Mouse (Mus musculus) erythroblast, embryonic 14.5 days (primary cell): ENCODE measurements around the gene Men1.

Experiments used
- GATA1 ChIP-seq: IDR thresholded peaks from 2 replicates; pipeline ENCODE4 v1.6.1; 2012; ENCODE audit warnings: low read length, inconsistent platforms, mixed read lengths
- TAL1 ChIP-seq: IDR thresholded peaks from 3 replicates; pipeline ENCODE4 v1.6.1; 2012; ENCODE audit warnings: low read length, inconsistent platforms, mixed read lengths

DNA sequence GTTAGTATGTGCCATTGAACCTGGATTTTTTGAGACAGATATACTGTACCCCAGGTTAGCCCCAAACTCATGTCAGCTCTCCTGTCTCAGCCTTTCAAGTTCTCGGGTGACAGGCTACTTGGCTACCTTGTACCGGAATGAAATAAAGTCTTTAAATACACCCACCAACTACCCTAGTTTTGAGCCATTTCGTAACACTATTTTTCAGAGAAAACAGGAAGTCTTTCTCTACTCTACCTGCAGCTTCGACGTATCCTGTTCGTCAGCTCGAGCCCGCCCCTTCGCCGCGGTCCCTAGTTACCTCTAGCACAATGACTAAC, 28.3 kb downstream of the Men1 start:
- TF ChIP-seq GATA1 (no peak), TAL1 (no peak)
